Mouse (Mus musculus) thymus, postnatal 36 days (tissue): ENCODE measurements around the gene Lnx2.

Experiments used
- DNase-seq, 2 experiments: peaks; one replicate each; pipeline ENCODE4 v3.0.0; 2022; ENCODE audit warnings: mixed read lengths in 2 of 2

Gene Lnx2

DNA sequence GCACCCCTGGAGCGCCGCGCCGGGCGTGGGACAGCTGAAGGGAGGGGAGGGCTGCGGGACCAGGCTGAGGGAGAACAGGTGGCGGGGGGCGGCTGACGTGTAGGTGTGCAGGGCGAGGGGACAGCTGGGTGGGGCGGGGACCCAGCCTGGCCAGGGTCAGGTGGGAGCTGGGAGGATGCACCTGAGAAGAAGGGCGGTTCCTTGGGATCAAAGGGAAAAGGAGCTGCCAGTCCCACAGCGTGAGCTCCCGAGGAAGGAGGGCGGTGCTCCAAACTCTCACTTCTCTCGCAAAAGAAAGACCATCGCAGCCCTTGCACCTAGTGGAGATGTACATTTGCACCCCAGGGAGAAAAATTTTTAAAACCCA, 396 bp upstream of the Lnx2 start, which contains the start of gene Polr1d:
Polr1d (plus strand) TSS at position 252 of the 367 bp plus-strand sequence.
- no peak for DNase-seq

DNA sequence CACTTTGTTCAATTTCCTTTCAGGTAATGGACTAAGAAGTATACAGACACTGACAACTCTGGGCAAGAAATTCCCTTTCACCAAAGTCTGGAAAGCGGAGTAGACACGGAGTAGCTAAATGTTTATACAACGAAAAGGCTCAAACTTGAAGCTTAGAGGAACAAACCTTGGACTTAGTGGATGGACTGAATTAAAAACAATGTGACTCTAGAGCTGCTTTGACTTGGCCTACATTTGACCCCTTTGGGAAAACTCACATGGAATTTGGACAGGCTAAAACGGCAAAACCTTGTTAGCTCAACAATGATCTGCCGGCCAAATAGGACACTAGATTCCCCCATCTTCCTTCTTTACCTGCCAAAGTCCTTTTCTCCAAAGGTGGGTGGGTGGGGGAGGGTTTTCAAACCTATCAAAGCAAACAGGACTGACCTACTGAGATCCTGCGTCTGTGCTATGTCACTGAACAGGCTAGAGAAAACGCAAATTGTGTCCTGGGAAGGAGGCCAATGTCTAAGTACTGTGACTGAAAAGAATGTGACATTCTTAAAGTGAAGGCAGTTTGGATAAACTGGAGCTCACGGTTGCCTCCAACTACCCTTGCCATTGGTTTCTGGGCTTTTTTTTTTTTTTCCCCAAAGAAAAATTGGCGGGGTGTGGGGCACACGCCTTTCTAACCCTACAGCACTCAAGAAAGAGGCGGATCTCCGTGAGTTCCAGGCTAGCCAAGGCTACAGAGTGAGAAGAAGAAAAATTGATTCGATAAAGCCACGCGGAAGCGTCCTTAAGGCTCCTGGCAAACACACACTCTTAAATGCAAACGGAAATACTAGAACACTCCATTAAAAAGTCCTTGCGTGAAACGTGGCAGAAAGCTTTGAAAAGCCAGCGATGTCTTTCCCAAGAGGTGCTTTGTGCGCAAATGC, 1.0 kb downstream of the Lnx2 start:
- no peak for DNase-seq

DNA sequence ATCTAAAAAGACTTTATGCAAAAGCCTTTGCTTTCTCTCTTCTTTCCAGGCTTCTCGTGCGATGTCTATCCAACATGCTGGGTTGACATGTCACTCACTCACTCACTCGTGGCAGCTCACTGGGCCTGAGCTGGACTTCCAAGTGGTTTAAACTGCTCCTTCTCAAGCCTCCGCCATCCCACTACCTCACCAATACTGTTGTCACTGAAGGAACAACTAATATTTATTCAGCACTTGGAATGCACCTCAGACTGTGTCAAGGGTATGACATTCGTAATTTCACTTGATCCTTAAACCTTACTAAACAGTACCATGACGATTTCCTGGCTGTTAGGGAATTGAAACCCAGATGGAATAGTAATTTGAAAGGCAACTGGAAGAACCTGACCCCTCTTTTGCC, 2.6 kb downstream of the Lnx2 start:
- no peak for DNase-seq

GRCm38 (mm10) chr5:147071886-147072285, 4.5 kb downstream of the Lnx2 start:
- no peak for DNase-seq

- DNase-seq: no peak
Observed at GRCm38 (mm10) chr5:147070791-147071516, 5.4 kb downstream of the Lnx2 start.

GRCm38 (mm10) chr5:147068876-147069275, 7.5 kb downstream of the Lnx2 start:
- DNase-seq: no peak

DNA sequence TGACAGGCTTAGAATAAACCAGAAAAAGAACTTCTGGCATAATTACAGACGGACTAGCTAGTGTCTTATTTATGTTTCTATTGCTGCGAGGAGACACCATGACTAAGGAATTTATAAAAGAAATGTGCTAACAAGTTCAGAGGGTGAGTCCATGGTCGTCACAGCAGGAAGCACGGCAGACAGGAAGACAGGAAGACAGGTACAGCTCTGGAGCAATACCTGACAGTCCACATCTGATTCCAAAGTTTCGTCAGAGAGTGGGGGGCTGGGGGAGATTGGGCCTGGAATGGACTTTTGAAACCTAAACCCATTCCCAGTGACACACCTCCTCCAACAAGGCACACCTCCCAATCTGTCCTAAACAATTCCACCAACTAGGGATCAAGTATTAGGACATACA, 9.4 kb downstream of the Lnx2 start:
- no peak for DNase-seq

GRCm38 (mm10) chr5:147066129-147066528, 10.3 kb downstream of the Lnx2 start:
- DNase-seq: no peak

GRCm38 (mm10) chr5:147063215-147063661, 13.1 kb downstream of the Lnx2 start:
- DNase-seq: no peak

DNA sequence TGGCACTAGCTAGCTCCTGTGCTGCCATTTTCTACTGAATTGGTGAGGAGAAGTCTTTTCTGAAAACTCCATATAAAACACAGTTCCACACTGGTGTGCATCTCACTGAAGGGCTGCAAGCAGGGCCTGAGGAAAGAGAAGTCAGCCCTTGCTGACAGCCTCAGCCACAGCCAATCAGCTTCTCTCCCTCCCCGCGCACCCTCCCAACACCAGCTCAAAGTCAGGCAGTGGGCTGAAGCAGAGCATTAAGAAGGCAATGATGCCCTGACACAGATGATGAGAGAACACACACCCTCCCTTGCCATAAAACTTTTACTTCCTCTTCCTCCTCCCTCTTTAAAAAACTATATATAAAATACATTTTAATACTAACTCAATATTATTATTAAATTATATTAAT, 16.4 kb downstream of the Lnx2 start:
- peak in 1 of 2 experiments; percentile 52 for DNase-seq

DNA sequence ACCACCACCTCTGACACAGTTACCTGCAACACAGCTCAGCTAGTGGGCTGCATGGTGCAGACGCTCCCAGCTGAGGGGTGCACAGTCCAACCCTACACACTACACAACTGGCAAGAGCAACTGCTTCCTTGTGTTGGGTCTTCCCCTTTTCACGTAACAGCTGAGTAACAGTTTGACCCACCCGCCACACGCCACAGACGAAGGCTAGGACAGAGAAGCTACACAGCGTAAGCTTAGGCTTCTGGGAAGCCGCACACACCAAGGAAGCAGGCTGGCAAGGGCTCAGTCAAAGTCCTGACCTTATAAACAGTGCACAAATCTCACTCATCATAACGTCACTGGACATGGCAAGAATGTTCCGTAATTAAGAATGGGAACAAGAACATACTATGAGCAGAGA, 17.1 kb downstream of the Lnx2 start:
- DNase-seq: no peak

DNA sequence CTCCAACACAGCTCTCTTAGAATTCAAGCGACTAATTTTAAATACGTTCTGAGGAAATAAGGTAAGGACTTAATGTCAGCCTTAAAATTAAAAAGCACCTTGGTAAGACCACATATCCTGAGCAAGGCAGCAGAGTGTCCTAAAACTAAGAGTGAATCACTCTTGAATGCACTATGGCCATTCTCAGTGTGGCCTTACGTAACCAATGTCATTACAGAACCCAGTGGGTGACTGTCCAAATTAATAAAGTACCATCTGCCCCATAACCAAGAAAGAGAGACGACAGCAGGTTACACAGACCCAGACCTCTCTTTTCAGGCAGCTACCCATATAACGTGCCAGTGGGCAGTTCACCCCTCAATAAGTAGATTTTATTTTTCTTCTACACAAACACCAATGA, 17.7 kb downstream of the Lnx2 start:
- DNase-seq: no peak

DNA sequence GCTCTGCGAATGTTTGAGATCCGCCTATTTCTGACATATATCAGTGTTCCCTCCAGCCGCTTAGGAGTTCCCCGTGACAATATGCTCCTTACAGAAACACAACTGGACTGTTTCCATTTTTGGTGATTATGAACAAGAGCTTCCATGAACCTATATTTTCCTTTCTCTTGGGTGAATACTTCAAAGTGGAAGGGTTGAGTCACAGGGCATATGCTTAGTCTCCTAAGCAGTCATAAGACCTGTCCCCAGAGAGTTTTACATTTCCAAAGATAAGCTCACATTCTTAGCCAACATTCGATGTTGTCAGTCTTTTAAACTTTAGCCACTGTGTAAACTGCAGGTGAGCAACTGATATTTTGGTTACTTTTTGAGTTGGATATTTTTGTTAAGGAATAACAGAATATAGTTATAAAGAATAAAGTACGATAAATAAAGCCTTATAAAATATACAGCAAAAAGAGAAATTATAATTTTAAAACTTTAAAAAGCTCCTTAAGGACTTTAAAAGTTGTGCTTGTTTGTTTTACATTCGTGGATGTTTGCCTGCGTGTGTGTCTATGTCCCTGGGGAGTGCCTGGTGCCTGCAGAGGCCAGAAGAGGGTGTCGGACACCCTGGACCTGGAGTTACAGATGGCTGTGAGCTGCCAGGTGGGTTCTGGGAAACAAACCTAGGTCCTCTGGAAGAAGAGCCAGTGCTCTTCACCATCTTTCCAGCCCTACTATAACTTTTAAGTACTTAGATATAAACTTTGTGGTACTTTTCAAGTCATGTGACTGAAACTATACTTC, 18.6 kb downstream of the Lnx2 start:
- DNase-seq: no peak

DNA sequence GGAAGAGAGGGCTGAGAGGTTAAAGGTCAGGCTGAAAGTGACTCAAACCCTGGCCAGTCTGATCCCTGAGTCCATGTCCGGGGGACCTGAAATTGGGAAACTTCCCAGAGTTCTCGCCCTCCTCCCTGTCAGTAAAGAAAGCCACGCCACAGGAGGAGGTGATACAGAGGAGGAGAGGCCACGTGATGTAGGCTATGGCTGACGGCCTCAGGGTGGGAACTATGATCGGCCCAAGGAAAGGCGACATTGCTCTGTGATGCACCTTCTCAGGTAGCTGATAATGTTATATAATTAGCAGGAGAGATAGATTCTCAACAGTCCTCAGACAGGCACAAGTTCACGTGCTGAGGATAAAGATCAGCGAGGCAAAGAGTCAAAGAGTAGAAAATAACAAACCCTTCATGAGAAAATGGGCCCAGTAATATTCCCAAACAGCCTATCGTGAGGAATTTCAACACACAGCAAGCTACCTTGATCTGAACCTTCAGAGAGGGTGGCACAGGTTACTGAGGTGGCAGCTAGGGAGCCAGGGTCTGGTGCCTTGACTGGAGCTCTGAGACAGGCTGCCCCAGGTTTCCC, 19.6 kb downstream of the Lnx2 start:
- DNase-seq: no peak

DNA sequence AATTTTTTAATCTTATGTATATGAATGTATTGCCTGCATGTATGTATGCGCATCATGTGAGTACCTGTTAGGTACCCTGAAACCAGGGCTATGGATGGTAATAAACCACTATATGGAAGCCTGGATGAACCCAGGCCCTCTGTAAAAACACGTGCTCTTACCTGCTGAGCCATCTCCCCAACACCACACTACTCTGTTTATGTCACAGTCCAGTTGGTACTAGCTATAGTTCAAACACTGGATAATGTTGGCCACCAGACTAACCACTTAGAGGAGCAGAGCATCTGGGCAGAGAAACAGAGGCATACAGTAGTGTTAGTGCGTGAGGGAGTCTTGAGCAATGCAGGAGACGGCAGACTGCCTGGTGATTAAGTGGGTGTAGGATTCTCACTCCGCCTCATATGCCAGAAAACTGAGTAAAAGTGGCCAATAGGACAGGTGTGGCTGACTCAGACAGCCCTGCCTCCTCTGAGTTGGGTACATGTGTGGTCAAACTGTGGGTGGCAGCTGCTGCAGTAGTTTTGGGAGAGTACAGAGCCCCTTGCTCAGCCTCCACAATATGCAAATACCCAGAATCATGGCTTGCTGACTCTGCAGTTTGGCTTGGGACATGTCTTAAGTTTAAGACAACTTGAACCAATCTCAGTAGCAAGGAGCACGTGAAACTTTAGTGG, 20.7 kb downstream of the Lnx2 start:
- DNase-seq: no peak

DNA sequence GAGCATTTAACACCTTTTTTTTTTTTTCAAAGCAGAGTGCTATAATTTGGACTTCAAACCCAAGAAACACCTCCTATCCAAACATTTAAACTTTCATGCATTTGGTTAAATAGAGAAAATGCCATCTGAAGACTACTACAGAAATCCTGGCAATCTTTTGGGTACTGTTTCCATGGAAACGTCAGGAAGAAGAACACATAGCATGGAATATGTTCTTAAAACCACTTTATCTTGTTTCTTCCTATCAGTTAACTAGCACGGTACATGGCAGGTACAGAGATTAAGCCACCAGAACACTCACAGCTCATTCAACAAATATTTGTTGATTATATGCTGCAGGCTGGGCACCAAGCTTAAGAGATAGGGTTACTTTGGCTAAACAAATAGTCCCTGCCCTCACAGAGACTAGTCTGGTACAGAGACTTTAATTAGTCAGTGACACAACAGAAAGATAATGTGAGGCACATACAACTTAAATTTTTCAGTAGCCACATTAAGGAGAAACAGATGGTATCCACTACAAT, 21.6 kb downstream of the Lnx2 start:
- DNase-seq: no peak

DNA sequence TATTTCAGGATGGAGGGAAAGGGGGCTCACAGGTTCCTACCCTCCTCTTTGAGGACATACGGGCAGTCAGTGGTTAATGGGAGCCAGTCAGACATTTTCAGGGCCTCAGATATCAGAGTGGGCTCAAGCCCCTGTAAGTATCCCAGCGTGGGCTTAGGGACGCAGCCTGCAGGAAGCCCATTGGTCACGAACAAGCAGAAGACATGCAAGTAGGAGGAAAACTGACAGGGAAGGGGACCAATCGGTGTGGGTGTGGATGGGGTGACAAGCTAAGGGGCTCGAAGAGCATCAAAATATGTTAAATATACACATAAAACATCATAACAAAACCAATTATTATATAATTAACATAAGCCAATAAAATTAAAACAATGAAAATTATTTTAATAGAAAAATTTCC, 22.1 kb downstream of the Lnx2 start:
- no peak for DNase-seq

GRCm38 (mm10) chr5:147053481-147053880, 22.9 kb downstream of the Lnx2 start:
- DNase-seq: no peak

- no peak for DNase-seq
Observed at GRCm38 (mm10) chr5:147053071-147053470, 23.3 kb downstream of the Lnx2 start.

DNA sequence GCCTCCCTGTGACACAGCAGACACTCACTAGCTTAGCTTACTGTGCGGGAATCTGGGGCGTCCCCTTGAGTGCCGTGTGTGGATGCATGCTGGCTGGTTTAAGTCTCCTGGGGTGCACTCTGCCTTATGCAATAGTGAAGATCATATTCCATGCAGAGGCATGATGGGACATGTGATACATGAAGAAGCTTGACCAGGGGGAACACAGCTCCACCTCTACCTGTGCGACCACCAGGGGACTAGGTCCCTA, 24.2 kb downstream of the Lnx2 start:
- DNase-seq: no peak

DNA sequence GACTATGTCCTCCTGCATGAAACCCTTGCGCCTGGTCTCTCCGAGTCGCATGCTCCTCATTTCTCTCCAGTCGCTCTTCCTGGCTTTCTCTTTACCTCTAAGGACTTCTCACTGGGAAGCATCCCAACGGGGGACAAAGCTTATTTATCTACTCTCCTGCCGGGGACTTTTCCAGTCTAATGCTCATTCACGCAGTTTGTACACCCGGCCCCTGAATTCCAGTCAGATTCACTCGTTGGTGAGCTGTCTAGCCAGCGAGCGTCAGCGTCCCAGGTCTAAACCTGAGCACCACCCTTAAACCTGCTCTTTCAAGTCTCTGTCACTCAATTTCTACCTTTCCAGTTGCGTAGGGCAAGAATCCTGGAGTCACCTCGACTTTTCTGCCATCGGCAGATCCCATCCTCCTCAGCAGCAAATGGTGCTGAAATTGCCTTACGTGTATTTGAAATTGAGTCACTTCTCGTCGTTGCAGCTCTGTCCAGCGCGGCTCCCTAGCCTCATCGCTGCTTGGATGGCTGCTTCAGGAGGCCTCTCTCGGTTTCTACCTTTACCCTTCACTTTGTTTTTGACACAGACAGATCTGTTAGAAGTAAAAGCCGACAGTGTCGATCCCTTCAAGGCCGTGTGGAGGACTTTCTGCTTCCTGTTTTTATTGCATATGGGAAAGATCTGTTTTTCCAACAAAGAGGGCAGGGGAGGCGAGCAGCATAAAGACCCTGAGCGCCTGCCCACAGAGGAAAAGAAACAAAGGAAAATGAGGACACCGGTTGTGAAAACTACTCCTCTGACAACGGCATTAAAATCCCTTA, 24.7 kb downstream of the Lnx2 start:
- no peak for DNase-seq
